Mouse (Mus musculus) heart, postnatal 0 days (tissue): ENCODE measurements around the gene Plcb1. TPM values are rescaled to one million over a fixed set of nuclear protein-coding genes. Genes with fewer than 3 reads are reported as not detected.

Source experiments
- ATAC-seq: fragments of 200-750 bp; cut with Nextera tagmentation; 2 replicates; pipeline ENCODE4 v1.8.0; 2017; ENCODE audit warnings: low read depth, moderate number of reproducible peaks, moderate library complexity; ENCODE audit not compliant: insufficient read depth
- DNase-seq: peaks from one replicate; pipeline ENCODE4 v3.0.0-alpha.2; 2016; ENCODE audit warnings: low spot score
- H3K27ac ChIP-seq: fragments of 300-500 bp; sonication (generic); 2 replicates; pipeline ENCODE4 v1.5.1; 2014; ENCODE audit warnings: low read depth, mild to moderate bottlenecking
- H3K27me3 ChIP-seq: fragments of 300-500 bp; sonication (generic); 2 replicates; pipeline ENCODE4 v1.6.1; 2014; ENCODE audit warnings: low read length, mixed read lengths; ENCODE audit not compliant: control insufficient read depth, insufficient read depth
- H3K36me3 ChIP-seq: fragments of 300-500 bp; sonication (generic); replicated peaks from 2 replicates; pipeline ENCODE4 v1.6.1; 2014; ENCODE audit warnings: low read length, mixed read lengths; ENCODE audit not compliant: control insufficient read depth, insufficient read depth
- H3K4me1 ChIP-seq: fragments of 300-500 bp; sonication (generic); 2 replicates; pipeline ENCODE4 v1.6.1; 2014; ENCODE audit warnings: antibody characterized with exemption; ENCODE audit not compliant: control insufficient read depth, insufficient read depth
- H3K4me2 ChIP-seq: fragments of 300-500 bp; sonication (generic); 2 replicates; pipeline ENCODE4 v1.6.1; 2014; ENCODE audit warnings: low read depth, mild to moderate bottlenecking, low read length, moderate library complexity
- H3K4me3 ChIP-seq: fragments of 300-500 bp; sonication (generic); 2 replicates; pipeline ENCODE4 v1.5.1; 2014; ENCODE audit warnings: low read depth, low read length
- H3K9ac ChIP-seq: fragments of 300-500 bp; sonication (generic); replicated peaks from 2 replicates; pipeline ENCODE4 v1.6.1; 2014; ENCODE audit warnings: low read depth, low read length, mixed read lengths
- H3K9me3 ChIP-seq: fragments of 300-500 bp; sonication (generic); replicated peaks from 2 replicates; pipeline ENCODE4 v1.6.1; 2016; ENCODE audit warnings: low read length; ENCODE audit not compliant: control insufficient read depth
- CTCF ChIP-seq: IDR thresholded peaks from 2 replicates; pipeline ENCODE4 v1.5.1; 2016; ENCODE audit warnings: antibody characterized with exemption, control low read depth, low read depth
- EP300 ChIP-seq: IDR thresholded peaks from 2 replicates; pipeline ENCODE4 v1.6.1; 2016; ENCODE audit warnings: antibody characterized with exemption, low read depth
- WGBS: fragments of 180-500 bp; shearing (Covaris S2); extraction: QIAGEN DNeasy Blood & Tissue Kit; methylation state at CpG from one replicate; pipeline ENCODE4 v1.1.7; 2014; 5-methylcytosine and 5-hydroxymethylcytosine counted together
- polyA plus RNA-seq: library from polyadenylated mRNA; unstranded; fragments of >200 nt; fragmentation: Nextera tagmentation; extraction: Ambion mirVana; gene quantifications from 2 replicates; pipeline ENCODE4 v1.2.1, GENCODE M21; 2015
- total RNA-seq: library from RNA; depleted of rRNA; stranded (reverse); fragments of >200 nt; gene quantifications from 2 replicates; pipeline ENCODE4 v1.2.3, GENCODE M21; 2014; ENCODE audit warnings: low replicate concordance

Plcb1 gene
- total and polyA plus RNA-seq, 2 experiments from 2014 or later = 3.4 to 3.5 TPM

GRCm38 (mm10) chr2:134826111-134827005 lies 40.5 kb downstream of the Plcb1 start:
- no peaks in the 10 kb centered on the region for H3K36me3 ChIP-seq
- DNase-seq (peak; percentile 20), ATAC-seq (peak; percentile 41; the same call in 1 of the 2 replicates)
- no peaks in the 10 kb centered on the region for H3K27me3 ChIP-seq
- no peak overlapping the region for H3K27ac ChIP-seq
- H3K4me2 ChIP-seq = no peak overlapping the region
- no peaks in the 10 kb centered on the region for H3K9me3 ChIP-seq
- H3K4me1 ChIP-seq = peaks cover 9% of the 10 kb centered on the region
- H3K9ac ChIP-seq = no peak overlapping the region
- WGBS = 34% methylated on average over 8 of the region's 8 CpGs
- no peak for TF ChIP-seq EP300
- TF ChIP-seq CTCF = no peak
- H3K4me3 ChIP-seq = no peak overlapping the region

- no peaks in the 10 kb centered on the region for H3K9me3 ChIP-seq
- TF ChIP-seq EP300 = no peak
- no peak for TF ChIP-seq CTCF
- H3K36me3 ChIP-seq = no peaks in the 10 kb centered on the region
- ATAC-seq = no peak
- WGBS = 89% methylated on average over 3 of the region's 3 CpGs
- no peak overlapping the region for H3K4me2 ChIP-seq
- H3K27ac ChIP-seq = no peak overlapping the region
- no peak overlapping the region for H3K4me3 ChIP-seq
- H3K27me3 ChIP-seq = no peaks in the 10 kb centered on the region
- peaks cover 9% of the 10 kb centered on the region for H3K4me1 ChIP-seq
- DNase-seq = no peak
- H3K9ac ChIP-seq = no peak overlapping the region
Observed at GRCm38 (mm10) chr2:134827778-134828487, 42.1 kb downstream of the Plcb1 start.

GRCm38 (mm10) chr2:134831861-134832260 lies 46.0 kb downstream of the Plcb1 start:
- Histone ChIP-seq H3K36me3 (no peaks in the 10 kb centered on the region), H3K27ac (no peak overlapping the region), H3K9me3 (no peaks in the 10 kb centered on the region), H3K4me1 (no peaks in the 10 kb centered on the region), H3K27me3 (no peaks in the 10 kb centered on the region), H3K4me3 (no peak overlapping the region), H3K4me2 (no peak overlapping the region), H3K9ac (no peak overlapping the region)
- WGBS = 81% methylated on average over 7 of the region's 7 CpGs
- ATAC-seq = no peak
- TF ChIP-seq EP300 (no peak), CTCF (no peak)
- no peak for DNase-seq

GRCm38 (mm10) chr2:134836097-134836496 lies 50.2 kb downstream of the Plcb1 start:
- no peaks in the 10 kb centered on the region for H3K9me3 ChIP-seq
- H3K27ac ChIP-seq = no peak overlapping the region
- ATAC-seq = no peak
- TF ChIP-seq EP300 = no peak
- peak; percentile 27; the same call in 1 of the 2 replicates for TF ChIP-seq CTCF
- 68% methylated on average over 1 of the region's 1 CpGs for WGBS
- DNase-seq = no peak
- H3K4me3 ChIP-seq = no peak overlapping the region
- no peaks in the 10 kb centered on the region for H3K27me3 ChIP-seq
- H3K4me2 ChIP-seq = no peak overlapping the region
- H3K4me1 ChIP-seq = no peaks in the 10 kb centered on the region
- no peak overlapping the region for H3K9ac ChIP-seq
- H3K36me3 ChIP-seq = no peaks in the 10 kb centered on the region

GRCm38 (mm10) chr2:134838185-134838584 lies 52.3 kb downstream of the Plcb1 start:
- DNase-seq (no peak), ATAC-seq (no peak)
- H3K4me2 ChIP-seq = no peak overlapping the region
- H3K36me3 ChIP-seq = no peaks in the 10 kb centered on the region
- no peaks in the 10 kb centered on the region for H3K4me1 ChIP-seq
- H3K27me3 ChIP-seq = no peaks in the 10 kb centered on the region
- no peak overlapping the region for H3K4me3 ChIP-seq
- H3K9me3 ChIP-seq = no peaks in the 10 kb centered on the region
- H3K9ac ChIP-seq = no peak overlapping the region
- no peak overlapping the region for H3K27ac ChIP-seq
- WGBS = 76% methylated on average over 1 of the region's 1 CpGs
- no peak for TF ChIP-seq CTCF
- no peak for TF ChIP-seq EP300
